Mouse (Mus musculus): Measurements from ENCODE around the gene Bcat1. TPM values are rescaled to one million over a fixed set of nuclear protein-coding genes. Genes with fewer than 3 reads are reported as not detected.

Bcat1 gene
- total RNA-seq, 2 experiments from 2014 or later = 84.3 to 85.4 TPM

- no peak for TF ChIP-seq CTCF (IDR thresholded peaks at IDR 0.05)
- H3K4me3 ChIP-seq = no peak overlapping the region
- H3K27ac ChIP-seq = no peak overlapping the region
- intact Hi-C loops (cut with DNase I) = no loop called here
- DNase-seq (ENCODE audit: extremely low spot score in 1 of 2, low spot score in 2 of 2) = no peak
Measured at GRCm38 (mm10) chr6:145090201-145090863, 14.3 kb upstream of the Bcat1 start.

DNA sequence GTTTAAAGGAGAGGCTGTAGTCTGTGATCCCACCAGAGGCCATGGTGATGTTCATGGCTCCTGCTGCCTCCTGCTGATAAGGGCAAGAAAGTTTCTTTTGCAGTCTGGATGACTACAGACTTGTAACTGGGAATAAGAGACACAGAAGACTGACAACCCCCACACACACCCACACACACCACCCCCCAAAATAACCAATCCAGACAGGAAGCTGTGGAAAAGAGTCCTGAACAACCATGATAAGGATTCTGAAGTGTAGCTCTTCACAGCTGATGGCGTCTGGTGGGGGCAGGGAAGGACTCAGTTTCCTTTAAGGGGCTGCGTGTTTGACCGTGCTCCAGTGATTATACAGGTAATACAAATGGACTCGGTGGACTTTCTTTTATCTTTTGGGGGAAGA lies 13.4 kb upstream of the Bcat1 start:
- TF ChIP-seq CTCF (IDR thresholded peaks at IDR 0.05) = no peak
- no peak for DNase-seq (ENCODE audit: extremely low spot score in 1 of 2, low spot score in 2 of 2)

GRCm38 (mm10) chr6:145088451-145089113 lies 12.6 kb upstream of the Bcat1 start:
- TF ChIP-seq CTCF (IDR thresholded peaks at IDR 0.05) = peak; percentile 76
- no peak for DNase-seq (ENCODE audit: extremely low spot score in 1 of 2, low spot score in 2 of 2)
- no peak overlapping the region for H3K27ac ChIP-seq
- no peak overlapping the region for H3K4me3 ChIP-seq
- intact Hi-C loops (cut with DNase I) = loop anchor here (1.0 to 2.0 kb wide), 2 partner anchors 99 to 252 kb away; no protein-coding TSS in a partner anchor

More for the DNA sequence above, 13.4 kb upstream of the Bcat1 start:
- no peak overlapping the region for H3K4me3 ChIP-seq
- intact Hi-C loops (cut with DNase I) = loop anchor here (2.0 kb wide), 1 partner anchor 251 kb away; no protein-coding TSS in a partner anchor
- no peak overlapping the region for H3K27ac ChIP-seq

- H3K4me3 ChIP-seq = no peak overlapping the region
- H3K27ac ChIP-seq = no peak overlapping the region
- intact Hi-C loops (cut with DNase I) = no loop called here
- no peak for TF ChIP-seq CTCF (IDR thresholded peaks at IDR 0.05)
- no peak for DNase-seq (ENCODE audit: extremely low spot score in 1 of 2, low spot score in 2 of 2)
Measured at GRCm38 (mm10) chr6:145084343-145085117, 8.5 kb upstream of the Bcat1 start.

DNA sequence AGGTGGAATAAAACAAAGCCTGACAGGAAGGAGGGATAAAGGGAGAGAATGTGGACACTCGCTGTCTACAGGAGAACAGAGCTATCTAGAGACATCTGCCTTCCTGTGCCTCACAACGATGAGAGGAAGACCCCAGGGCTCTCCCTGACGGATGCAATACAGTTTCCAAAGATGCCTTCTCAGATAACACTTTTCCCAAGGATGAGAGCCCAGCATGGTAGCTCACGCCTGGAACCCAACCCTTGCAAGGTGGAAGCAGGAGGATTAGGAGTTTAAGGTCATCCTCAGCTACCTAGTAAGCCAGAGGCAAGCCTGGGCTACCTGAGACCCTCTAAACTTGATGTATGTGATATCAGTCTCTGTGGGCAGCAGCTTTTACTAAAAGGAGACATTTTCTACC lies 5.7 kb upstream of the Bcat1 start:
- intact Hi-C loops (cut with DNase I) = no loop called here
- TF ChIP-seq CTCF (IDR thresholded peaks at IDR 0.05) = no peak
- H3K4me3 ChIP-seq = no peak overlapping the region
- H3K27ac ChIP-seq = no peak overlapping the region
- DNase-seq (ENCODE audit: extremely low spot score in 1 of 2, low spot score in 2 of 2) = no peak

- Histone ChIP-seq H3K4me3 (no peak overlapping the region), H3K27ac (no peak overlapping the region)
- intact Hi-C loops (cut with DNase I) = no loop called here
- TF ChIP-seq CTCF (IDR thresholded peaks at IDR 0.05) = no peak
- no peak for DNase-seq (ENCODE audit: extremely low spot score in 1 of 2, low spot score in 2 of 2)
Measured at GRCm38 (mm10) chr6:145079087-145079759, 3.2 kb upstream of the Bcat1 start.

GRCm38 (mm10) chr6:145076286-145076685 lies 302 bp upstream of the Bcat1 start:
- H3K27ac ChIP-seq = no peak overlapping the region
- intact Hi-C loops (cut with DNase I) = no loop called here
- no peak for TF ChIP-seq CTCF (IDR thresholded peaks at IDR 0.05)

GRCm38 (mm10) chr6:145075088-145075547 lies 866 bp downstream of the Bcat1 start:
- H3K4me3 ChIP-seq = peak overlapping the region; percentile 50
- H3K27ac ChIP-seq = no peak overlapping the region
- no peak for TF ChIP-seq CTCF (IDR thresholded peaks at IDR 0.05)
- DNase-seq (ENCODE audit: extremely low spot score in 1 of 2, low spot score in 2 of 2) = peak; percentile 31 to 55
- intact Hi-C loops (cut with DNase I) = loop anchor here (1.0 kb wide), 1 partner anchor 27 kb away; no protein-coding TSS in a partner anchor

More at GRCm38 (mm10) chr6:145076286-145076685, 302 bp upstream of the Bcat1 start:
- DNase-seq (ENCODE audit: extremely low spot score in 1 of 2, low spot score in 2 of 2) = no peak
- H3K4me3 ChIP-seq = peak overlapping the region; percentile 50

DNA sequence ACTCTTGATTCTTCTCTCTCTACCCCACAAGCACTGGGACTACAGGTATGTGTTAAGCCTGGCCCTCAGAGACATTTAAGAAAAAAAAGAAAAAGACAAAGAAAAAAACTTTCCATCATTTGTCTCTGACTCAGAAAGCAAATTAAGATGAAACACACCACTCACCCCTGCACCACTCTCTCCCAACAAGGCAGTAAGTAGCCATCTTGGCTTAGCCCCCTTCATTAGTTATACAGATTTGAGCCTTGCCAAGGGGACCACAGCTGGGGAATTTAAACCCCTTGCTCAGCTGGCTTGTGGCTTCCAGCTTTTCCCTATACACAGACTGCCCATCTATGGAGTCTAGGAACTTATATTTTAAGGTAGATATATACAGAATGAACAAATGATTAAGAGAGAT lies 1.5 kb downstream of the Bcat1 start:
- no peak for DNase-seq (ENCODE audit: extremely low spot score in 1 of 2, low spot score in 2 of 2)
- intact Hi-C loops (cut with DNase I) = no loop called here
- Histone ChIP-seq H3K27ac (no peak overlapping the region), H3K4me3 (no peak overlapping the region)
- TF ChIP-seq CTCF (IDR thresholded peaks at IDR 0.05) = no peak

GRCm38 (mm10) chr6:145069921-145070320 lies 6.1 kb downstream of the Bcat1 start:
- intact Hi-C loops (cut with DNase I) = no loop called here
- TF ChIP-seq CTCF (IDR thresholded peaks at IDR 0.05) = no peak

DNA sequence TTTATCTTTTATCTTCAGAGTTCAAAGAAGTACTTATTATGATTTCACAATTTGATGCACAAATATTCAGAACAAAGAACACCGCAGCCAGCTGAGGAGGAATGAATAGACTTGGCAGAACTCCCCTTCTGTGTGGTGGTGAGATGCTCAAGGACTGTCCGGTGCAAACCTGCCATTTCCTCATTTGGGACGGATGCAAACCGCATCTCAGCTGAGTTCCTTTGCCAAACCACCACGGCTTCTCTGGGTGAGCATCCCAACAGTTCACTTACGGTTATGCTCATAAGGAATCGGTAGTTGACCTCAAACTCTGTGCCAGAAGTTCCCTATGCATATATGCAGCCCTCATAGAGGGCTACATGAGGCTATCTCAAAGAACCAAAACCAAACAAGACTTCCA lies 6.6 kb downstream of the Bcat1 start:
- H3K4me3 ChIP-seq = no peak overlapping the region
- intact Hi-C loops (cut with DNase I) = no loop called here
- H3K27ac ChIP-seq = no peak overlapping the region
- no peak for DNase-seq (ENCODE audit: extremely low spot score in 1 of 2, low spot score in 2 of 2)
- no peak for TF ChIP-seq CTCF (IDR thresholded peaks at IDR 0.05)

More at GRCm38 (mm10) chr6:145069921-145070320, 6.1 kb downstream of the Bcat1 start:
- no peak for DNase-seq (ENCODE audit: extremely low spot score in 1 of 2, low spot score in 2 of 2)
- no peak overlapping the region for H3K4me3 ChIP-seq
- H3K27ac ChIP-seq = no peak overlapping the region
